Mouse (Mus musculus) CH12.LX (cell line): ENCODE data around the gene Spred2. TPM values are rescaled to one million over a fixed set of nuclear protein-coding genes. Genes with fewer than 3 reads are reported as not detected.

Experiments used
- DNase-seq: peaks from one replicate; pipeline ENCODE4 v3.0.0-alpha.2; 2013; ENCODE audit errors: extremely low read depth
- H3K27ac ChIP-seq: 2 replicates; pipeline ENCODE4 v1.5.1; 2012; ENCODE audit warnings: low read depth, mild to moderate bottlenecking, control low read depth, moderate library complexity; ENCODE audit not compliant: insufficient read depth
- H3K27me3 ChIP-seq: replicated peaks from 2 replicates; pipeline ENCODE3; 2012; ENCODE audit warnings: inconsistent platforms
- H3K36me3 ChIP-seq, 2 experiments: replicated peaks in 1 of 2; 2 replicates each; pipeline versions ENCODE3 to v1.6.1; 2012; ENCODE audit warnings: inconsistent platforms in 1 of 2, low read length in 1 of 2, mild to moderate bottlenecking in 1 of 2, mixed read lengths in 1 of 2, moderate library complexity in 1 of 2; ENCODE audit not compliant: control insufficient read depth in 1 of 2, insufficient read depth in 1 of 2
- H3K4me1 ChIP-seq, 2 experiments: 2 replicates each; pipeline ENCODE4 v1.6.1; 2012; ENCODE audit warnings: inconsistent platforms in 1 of 2, moderate library complexity in 1 of 2; ENCODE audit not compliant: insufficient read depth in 2 of 2, control insufficient read depth in 1 of 2
- H3K4me2 ChIP-seq: 2 replicates; pipeline ENCODE4 v1.6.1; 2012; ENCODE audit warnings: low read depth, mild to moderate bottlenecking, control low read depth; ENCODE audit not compliant: poor library complexity, insufficient read depth, severe bottlenecking
- H3K4me3 ChIP-seq, 3 experiments: fragments of 150-350 bp in 1 of 3; sonication (generic) in 1 of 3; replicated peaks in 1 of 3; 2 replicates each; pipeline versions ENCODE3 to v1.5.1; 2011 to 2012; ENCODE audit warnings: low read depth in 2 of 3, low read length in 2 of 3, mild to moderate bottlenecking in 2 of 3, moderate library complexity in 2 of 3, control low read depth in 1 of 3, improper control_type of control experiment in 1 of 3, inconsistent platforms in 1 of 3, mixed read lengths in 1 of 3; ENCODE audit not compliant: poor library complexity in 1 of 3
- H3K79me2 ChIP-seq: replicated peaks from 2 replicates; pipeline ENCODE4 v1.6.1; 2012; ENCODE audit warnings: mild to moderate bottlenecking, moderate library complexity; ENCODE audit not compliant: control insufficient read depth, poor library complexity, insufficient read depth, severe bottlenecking; ENCODE audit errors: extremely low read depth
- H3K9ac ChIP-seq: 2 replicates; pipeline ENCODE4 v1.6.1; 2012; ENCODE audit warnings: low read depth, mild to moderate bottlenecking, control low read depth, moderate library complexity; ENCODE audit not compliant: insufficient read depth
- H3K9me3 ChIP-seq: replicated peaks from 2 replicates; pipeline ENCODE3; 2012; ENCODE audit warnings: low read length, inconsistent platforms, mixed read lengths
- CHD2 ChIP-seq: IDR thresholded peaks from 2 replicates; pipeline ENCODE4 v1.6.1; 2011; ENCODE audit warnings: low read length, improper control_type of control experiment
- CTCF ChIP-seq, 2 experiments: IDR thresholded peaks in 1 of 2; conservative IDR thresholded peaks in 1 of 2; 2 replicates each; pipeline ENCODE4 v1.5.1; 2011 to 2012; ENCODE audit warnings: low read depth in 2 of 2, low read length in 2 of 2, improper control_type of control experiment in 1 of 2, inconsistent platforms in 1 of 2, mild to moderate bottlenecking in 1 of 2, moderate library complexity in 1 of 2
- ELF1 ChIP-seq: IDR thresholded peaks from 2 replicates; pipeline ENCODE4 v1.6.1; 2014; ENCODE audit warnings: low read depth, mild to moderate bottlenecking, inconsistent platforms, low read length, improper control_type of control experiment
- GABPA ChIP-seq: IDR thresholded peaks from 2 replicates; pipeline ENCODE4 v1.6.1; 2012; ENCODE audit warnings: low read depth, low read length, improper control_type of control experiment, inconsistent platforms; ENCODE audit not compliant: insufficient replicate concordance
- HCFC1 ChIP-seq: IDR thresholded peaks from 2 replicates; pipeline ENCODE4 v1.6.1; 2012; ENCODE audit warnings: low read depth, mild to moderate bottlenecking, inconsistent platforms, low read length, improper control_type of control experiment
- IRF4 ChIP-seq: IDR thresholded peaks from 2 replicates; pipeline ENCODE4 v1.6.1; 2014; ENCODE audit warnings: low read depth, mild to moderate bottlenecking, inconsistent platforms, low read length, improper control_type of control experiment
- JUND ChIP-seq: conservative IDR thresholded peaks from 2 replicates; pipeline ENCODE4 v1.6.1; 2011; ENCODE audit warnings: low read depth, low read length, improper control_type of control experiment
- KAT2A ChIP-seq: IDR thresholded peaks from 2 replicates; pipeline ENCODE4 v1.6.1; 2012; ENCODE audit warnings: low read length, improper control_type of control experiment, inconsistent platforms; ENCODE audit not compliant: insufficient replicate concordance
- MAX ChIP-seq: IDR thresholded peaks from 2 replicates; pipeline ENCODE4 v1.6.1; 2011; ENCODE audit warnings: low read length, improper control_type of control experiment
- MAZ ChIP-seq: IDR thresholded peaks from 2 replicates; pipeline ENCODE4 v1.6.1; 2012; ENCODE audit warnings: low read depth, mild to moderate bottlenecking, inconsistent platforms, low read length, improper control_type of control experiment, moderate library complexity
- MXI1 ChIP-seq: IDR thresholded peaks from 2 replicates; pipeline ENCODE4 v1.6.1; 2011; ENCODE audit warnings: mild to moderate bottlenecking, low read depth, low read length, improper control_type of control experiment
- NELFE ChIP-seq: IDR thresholded peaks from 2 replicates; pipeline ENCODE4 v1.6.1; 2011; ENCODE audit warnings: low read depth, low read length, improper control_type of control experiment
- NRF1 ChIP-seq: IDR thresholded peaks from 2 replicates; pipeline ENCODE4 v1.6.1; 2014; ENCODE audit warnings: low read depth, mild to moderate bottlenecking, inconsistent platforms, low read length, improper control_type of control experiment, moderate library complexity
- PAX5 ChIP-seq: IDR thresholded peaks from 2 replicates; pipeline ENCODE4 v1.6.1; 2012; ENCODE audit warnings: low read length, inconsistent platforms, mixed read lengths
- POLR2AphosphoS2 ChIP-seq: IDR thresholded peaks from 2 replicates; pipeline ENCODE4 v1.6.1; 2011; ENCODE audit warnings: low read depth, low read length, improper control_type of control experiment
- RCOR1 ChIP-seq: conservative IDR thresholded peaks from 2 replicates; pipeline ENCODE4 v1.6.1; 2012; ENCODE audit warnings: low read depth, mild to moderate bottlenecking, inconsistent platforms, low read length, improper control_type of control experiment
- SIN3A ChIP-seq: IDR thresholded peaks from 2 replicates; pipeline ENCODE4 v1.6.1; 2012; ENCODE audit warnings: low read length, improper control_type of control experiment, inconsistent platforms
- TBP ChIP-seq: conservative IDR thresholded peaks from 2 replicates; pipeline ENCODE4 v1.6.1; 2011; ENCODE audit warnings: low read depth, low read length, improper control_type of control experiment
- USF1 ChIP-seq: IDR thresholded peaks from 2 replicates; pipeline ENCODE4 v1.6.1; 2014; ENCODE audit warnings: low read depth, mild to moderate bottlenecking, inconsistent platforms, low read length, improper control_type of control experiment
- ZC3H11A ChIP-seq: IDR thresholded peaks from 2 replicates; pipeline ENCODE4 v1.6.1; 2012; ENCODE audit warnings: low read depth, mild to moderate bottlenecking, inconsistent platforms, low read length, improper control_type of control experiment
- ZMIZ1 ChIP-seq: IDR thresholded peaks from 2 replicates; pipeline ENCODE4 v1.6.1; 2012; ENCODE audit warnings: low read depth, mild to moderate bottlenecking, inconsistent platforms, low read length, improper control_type of control experiment
- ZNF384 ChIP-seq: IDR thresholded peaks from 2 replicates; pipeline ENCODE4 v1.6.1; 2012; ENCODE audit warnings: low read depth, low read length, improper control_type of control experiment, inconsistent platforms
- dilution Hi-C: fragments of 300-500 bp; cut with MboI; formaldehyde crosslinking; loops from 2 replicates; pipeline ENCODE4 v1.14.3; 2020; ENCODE audit warnings: low sequenced_read_pairs; ENCODE audit not compliant: extremely low pct_unique_long_range_greater_than_20kb, extremely low pct_ligation_motif_present
- in situ Hi-C: fragments of 300-500 bp; cut with MboI; formaldehyde crosslinking; loops from 3 replicates; pipeline ENCODE4 v1.14.3; 2019; ENCODE audit warnings: low sequenced_read_pairs, low pct_ligation_motif_present, low pct_unique_long_range_greater_than_20kb, mixed read lengths
- polyA plus RNA-seq: library from polyadenylated mRNA; unstranded; fragments of >175 nt; gene quantifications from 2 replicates; pipeline ENCODE4 v1.2.1, GENCODE M21; 2012; ENCODE audit warnings: low read depth; ENCODE audit not compliant: insufficient read length
- total RNA-seq, 2 experiments: library from RNA; depleted of rRNA; stranded (reverse); fragments of 300-350 nt in 1 of 2; fragments of >200 nt in 1 of 2; gene quantifications; 2 replicates each; pipeline ENCODE4 v1.2.3; 2012 to 2014

Spred2 gene
- total and polyA plus RNA-seq, 3 experiments, result 1.4 to 15.8 (median 4.2) TPM

- TF ChIP-seq MAZ (no peak), TBP (no peak)
Measured at GRCm38 (mm10) chr11:19943753-19944152, 19.6 kb downstream of the Spred2 start (continued).

GRCm38 (mm10) chr11:19944701-19945100 lies 20.5 kb downstream of the Spred2 start:
- TF ChIP-seq ZNF384 (no peak), CHD2 (no peak), USF1 (no peak), NRF1 (no peak), JUND (no peak), MAX (no peak), CTCF (conservative IDR thresholded peaks at IDR 0.05 in 1 of 2, IDR thresholded peaks at IDR 0.05 in 1 of 2; ENCODE audit: low read depth in 2 of 2, low read length in 2 of 2) (no peak), ZMIZ1 (no peak), ELF1 (no peak), PAX5 (no peak), RCOR1 (no peak), GABPA (no peak), ZC3H11A (no peak), HCFC1 (no peak), NELFE (no peak), IRF4 (no peak), MXI1 (no peak), KAT2A (no peak), POLR2AphosphoS2 (no peak), SIN3A (no peak)
- no peak overlapping the region for H3K27ac ChIP-seq
- no peak overlapping the region for H3K4me3 ChIP-seq
- peaks cover 7 to 74% of the 10 kb centered on the region in 2 experiments; a peak in 3 of 4 replicates for H3K4me1 ChIP-seq
- peaks cover 9% of the 10 kb centered on the region for H3K9me3 ChIP-seq
- DNase-seq, result no peak
- H3K36me3 ChIP-seq, result peaks cover 5 to 78% of the 10 kb centered on the region in 2 experiments
- in situ Hi-C loops (no loop called here), dilution Hi-C loops (no loop called here)
- peaks cover 6% of the 10 kb centered on the region for H3K79me2 ChIP-seq
- H3K9ac ChIP-seq, result no peak overlapping the region
- H3K27me3 ChIP-seq, result no peaks in the 10 kb centered on the region
- no peak overlapping the region for H3K4me2 ChIP-seq
